Mouse (Mus musculus) megakaryocyte, embryonic 14.5 days (primary cell): ENCODE data around the gene Rab26.

Experiments
- FLI1 ChIP-seq: IDR thresholded peaks from 2 replicates; pipeline ENCODE4 v1.6.1; 2012; ENCODE audit warnings: low read length, inconsistent platforms, mixed read lengths
- GATA1 ChIP-seq: IDR thresholded peaks from 3 replicates; pipeline ENCODE4 v1.6.1; 2012; ENCODE audit warnings: mixed read lengths, low read length, inconsistent platforms, borderline replicate concordance

- no peak for TF ChIP-seq GATA1
- no peak for TF ChIP-seq FLI1
Observed at GRCm38 (mm10) chr17:24507129-24507664, 26.8 kb downstream of the Rab26 start.
